Mouse (Mus musculus) cerebellum, postnatal 14 days (tissue): ENCODE measurements around the gene Tdo2.

Source experiments
- DNase-seq, 2 experiments: peaks; one replicate each; pipeline ENCODE4 v3.0.0; 2021; ENCODE audit warnings: mixed read lengths in 2 of 2

Gene Tdo2

GRCm38 (mm10) chr3:81942341-81942740 is 33.7 kb downstream of the Tdo2 start:
- DNase-seq = no peak

- no peak for DNase-seq
Observed at GRCm38 (mm10) chr3:81938924-81939323, 37.1 kb downstream of the Tdo2 start.

- no peak for DNase-seq
Observed at GRCm38 (mm10) chr3:81933348-81933747, 42.7 kb downstream of the Tdo2 start.

GRCm38 (mm10) chr3:81932141-81933101 is 43.6 kb downstream of the Tdo2 start, which contains the start of gene Ctso:
TSS of gene Ctso (plus strand) at chr3:81932601.
- DNase-seq = peak; percentile 90 to 96

- no peak for DNase-seq
Observed at GRCm38 (mm10) chr3:81931695-81932094, 44.3 kb downstream of the Tdo2 start.

- DNase-seq = no peak
Observed at GRCm38 (mm10) chr3:81929073-81929472, 46.9 kb downstream of the Tdo2 start.

GRCm38 (mm10) chr3:81926764-81927325 is 49.2 kb downstream of the Tdo2 start:
- DNase-seq = peak; percentile 45 to 55

GRCm38 (mm10) chr3:81925856-81926255 is 50.1 kb downstream of the Tdo2 start:
- no peak for DNase-seq

GRCm38 (mm10) chr3:81924931-81925330 is 51.1 kb downstream of the Tdo2 start:
- peak; percentile 73 for DNase-seq

GRCm38 (mm10) chr3:81922910-81923309 is 53.1 kb downstream of the Tdo2 start:
- DNase-seq = no peak

- no peak for DNase-seq
Observed at GRCm38 (mm10) chr3:81919681-81920080, 56.3 kb downstream of the Tdo2 start.

GRCm38 (mm10) chr3:81918215-81918614 is 57.8 kb downstream of the Tdo2 start:
- DNase-seq = no peak

GRCm38 (mm10) chr3:81917354-81917935 is 58.6 kb downstream of the Tdo2 start:
- no peak for DNase-seq

- no peak for DNase-seq
Observed at GRCm38 (mm10) chr3:81916030-81916686, 59.8 kb downstream of the Tdo2 start.

- no peak for DNase-seq
Observed at GRCm38 (mm10) chr3:81910286-81911036, 65.5 kb downstream of the Tdo2 start.
